Mouse (Mus musculus) heart, postnatal 10 days (tissue): ENCODE measurements around the gene Pla2g3. TPM values are rescaled to one million over a fixed set of nuclear protein-coding genes. Genes with fewer than 3 reads are reported as not detected.

Experiments used
- DNase-seq, 2 experiments: peaks; one replicate each; pipeline ENCODE4 v3.0.0; 2021
- intact Hi-C: fragments of 180-260 bp; cut with DNase I; formaldehyde crosslinking; loops from one replicate; pipeline ENCODE4 v1.15.1; 2025
- total RNA-seq, 2 experiments: library from RNA; stranded (reverse); gene quantifications; 2 replicates each; pipeline ENCODE4 v1.2.3; 2021

The Pla2g3 gene
- total RNA-seq, 2 experiments from 2014 or later, result 0.10 TPM; not detected in 1

GRCm38 (mm10) chr11:3532101-3532931 lies 44.2 kb downstream of the Pla2g3 start:
- intact Hi-C loops, result loop anchor here (2.0 kb wide), 1 partner anchor 14 kb away; no protein-coding TSS in a partner anchor
- peak; percentile 4 to 5 for DNase-seq

- intact Hi-C loops, result loop anchor here (2.0 kb wide), 1 partner anchor 15 kb away; no protein-coding TSS in a partner anchor
- DNase-seq, result no peak
Measured at GRCm38 (mm10) chr11:3533406-3533932, 45.4 kb downstream of the Pla2g3 start.

DNA sequence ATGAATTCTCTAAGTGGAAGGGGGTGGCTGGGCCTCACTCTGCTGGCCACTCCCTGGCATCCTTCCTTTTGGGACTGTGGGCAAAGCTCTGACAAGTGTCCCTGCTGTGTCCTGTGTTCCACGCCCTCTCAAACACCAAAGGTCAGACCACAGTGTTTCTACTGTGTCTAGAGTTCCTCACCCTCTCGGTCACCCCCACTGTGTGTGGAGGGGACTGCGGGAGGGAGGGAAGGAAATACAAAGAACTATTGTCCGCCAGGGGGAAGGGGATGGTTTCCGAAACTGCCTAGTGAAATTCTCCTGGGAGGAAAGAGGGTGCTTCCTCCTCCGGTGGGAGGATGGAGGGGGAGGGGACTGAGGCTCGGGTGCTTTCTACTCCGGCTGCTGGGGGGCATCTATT lies 46.9 kb downstream of the Pla2g3 start:
- intact Hi-C loops, result loop anchor here (1.0 to 5.0 kb wide), 4 partner anchors 38 to 112 kb away; partner anchors contain the start of gene Morc2a

DNA sequence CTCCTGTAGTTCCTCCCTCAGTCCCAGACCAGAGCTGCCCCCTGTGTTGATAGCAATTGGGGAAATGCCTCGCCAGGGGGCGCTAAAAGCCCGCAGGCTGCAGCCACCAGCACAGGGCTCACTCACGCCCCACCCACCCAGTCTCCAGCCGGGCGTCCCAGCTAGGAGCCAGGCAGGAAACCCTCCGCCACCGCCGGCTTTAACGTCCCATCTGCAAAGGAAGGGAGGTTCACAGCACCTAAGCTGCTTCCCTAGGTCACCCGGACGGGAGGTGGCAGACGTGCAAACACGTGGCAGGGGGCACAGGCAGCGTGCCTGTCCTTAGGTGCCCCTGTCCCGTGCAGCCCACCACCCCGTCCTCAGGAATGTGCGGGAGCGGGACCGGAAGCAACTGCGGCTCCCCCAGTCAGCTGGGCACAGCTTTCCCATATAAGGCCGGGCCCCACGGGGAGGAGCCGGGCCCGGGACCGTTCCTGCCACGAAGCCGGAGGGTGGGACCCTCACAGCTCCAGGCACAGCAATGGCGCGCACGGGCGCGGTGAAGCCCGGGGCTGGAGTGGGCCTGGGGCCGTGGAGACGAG lies 47.4 kb downstream of the Pla2g3 start:
- DNase-seq, result peak; percentile 98
- intact Hi-C loops, result loop anchor here (1.0 to 5.0 kb wide), 4 partner anchors 38 to 112 kb away; partner anchors contain the start of gene Morc2a

More for the DNA sequence above, 46.9 kb downstream of the Pla2g3 start:
- DNase-seq, result no peak

DNA sequence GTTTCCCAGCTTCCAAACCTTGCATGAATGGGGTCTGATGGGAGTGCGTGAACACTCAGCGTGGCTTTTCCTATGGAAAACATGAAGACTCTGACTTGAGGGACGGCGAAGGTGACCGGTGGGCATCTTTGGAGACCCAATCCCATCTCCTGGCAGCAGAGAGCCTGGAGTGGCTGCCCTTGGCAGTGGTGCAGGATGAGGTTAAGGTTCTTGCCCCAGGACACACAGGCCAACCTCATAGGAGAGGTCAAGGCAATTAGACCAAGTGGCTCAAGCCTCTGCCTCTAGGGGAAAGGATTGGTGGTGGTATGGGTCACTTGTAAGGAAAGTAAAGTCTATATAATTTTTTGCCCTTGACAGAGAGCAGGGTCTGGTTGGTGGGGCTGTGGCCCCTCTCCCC lies 48.0 kb downstream of the Pla2g3 start:
- no peak for DNase-seq
- intact Hi-C loops, result loop anchor here (5.0 kb wide), 1 partner anchor 111 kb away; the partner anchor contains the start of gene Morc2a

GRCm38 (mm10) chr11:3536745-3537333 lies 48.8 kb downstream of the Pla2g3 start:
- no peak for DNase-seq
- intact Hi-C loops, result loop anchor here (5.0 kb wide), 1 partner anchor 110 kb away; the partner anchor contains the start of gene Morc2a

- intact Hi-C loops, result loop anchor here (5.0 kb wide), 1 partner anchor 110 kb away; the partner anchor contains the start of gene Morc2a
- DNase-seq, result no peak
Measured at GRCm38 (mm10) chr11:3537711-3538110, 49.6 kb downstream of the Pla2g3 start.

DNA sequence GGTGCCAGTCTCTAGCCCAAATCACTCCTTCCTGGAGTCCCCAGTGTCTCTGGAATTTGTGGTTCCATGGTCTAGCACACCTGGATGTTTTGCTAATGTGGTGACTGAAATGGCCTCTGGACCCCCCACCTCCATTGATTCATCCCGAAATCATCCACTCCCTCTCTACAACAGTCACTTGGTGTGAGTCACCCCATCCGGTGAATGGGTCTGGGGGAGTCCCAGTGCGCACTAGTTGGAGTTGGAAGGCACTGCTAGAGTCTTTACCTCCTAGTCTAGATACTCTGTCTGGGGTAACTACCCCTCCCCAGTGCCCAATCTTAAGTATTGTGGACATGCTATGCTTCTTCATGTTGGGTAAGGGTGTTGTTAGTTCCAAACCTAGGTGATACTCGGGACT lies 50.3 kb downstream of the Pla2g3 start:
- DNase-seq, result peak in 1 of 2 experiments; percentile 30
- intact Hi-C loops, result loop anchor here (5.0 kb wide), 1 partner anchor 109 kb away; the partner anchor contains the start of gene Morc2a

DNA sequence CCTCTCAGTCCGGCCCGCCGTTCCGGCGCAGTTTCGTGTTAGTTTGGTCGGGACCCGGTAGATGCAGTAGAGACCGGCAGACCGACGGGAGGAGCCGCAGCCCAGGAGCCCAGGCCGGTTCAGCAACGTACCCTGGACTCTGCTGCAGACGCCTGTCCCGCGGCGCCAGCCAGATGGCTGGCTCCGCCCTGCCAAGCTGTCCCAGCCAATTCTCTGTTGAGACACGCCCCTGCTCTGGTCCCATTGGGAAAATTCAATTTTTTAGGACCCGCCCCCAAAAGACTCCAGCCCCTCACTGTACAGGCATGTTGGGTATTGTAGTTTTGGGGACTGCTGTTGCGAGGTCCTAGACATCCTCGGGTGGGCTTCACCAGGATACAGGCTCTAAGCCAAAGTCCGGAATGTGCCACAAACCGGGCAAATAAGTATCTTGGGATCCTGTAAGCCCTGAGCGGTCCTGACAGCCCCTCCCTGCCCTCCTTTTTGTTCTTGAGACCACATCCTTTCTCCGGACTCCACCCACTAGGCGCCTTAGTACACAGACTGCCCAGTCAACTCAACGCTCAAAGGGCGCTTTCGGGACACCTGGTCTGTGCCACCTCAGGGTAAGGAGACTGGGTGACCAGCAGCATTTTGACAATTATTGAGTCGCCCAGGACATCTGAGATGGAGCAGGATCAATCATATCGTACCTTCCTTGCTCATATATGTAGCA lies 51.2 kb downstream of the Pla2g3 start:
- peak; percentile 96 for DNase-seq

DNA sequence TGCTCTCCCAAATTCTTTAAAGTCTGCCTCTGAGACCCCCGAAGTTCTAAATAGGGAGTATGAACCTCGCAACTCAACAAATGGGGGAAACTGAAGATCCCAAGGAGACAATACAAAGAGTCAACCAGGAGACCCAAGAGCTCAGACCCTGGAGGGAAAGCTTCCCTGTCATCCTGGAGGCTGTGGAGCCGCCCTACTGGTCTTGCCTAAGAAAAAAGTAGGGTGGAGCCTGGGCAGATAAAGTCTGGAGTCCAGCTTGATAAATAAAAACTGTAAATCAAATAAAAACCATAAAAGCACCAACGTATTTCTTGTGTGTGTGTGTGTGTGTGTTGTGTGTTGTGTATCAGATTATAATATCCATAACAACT lies 51.7 kb downstream of the Pla2g3 start:
- no peak for DNase-seq
- intact Hi-C loops, result loop anchor here (5.0 kb wide), 1 partner anchor 107 kb away; the partner anchor contains the start of gene Morc2a

More for the DNA sequence above, 51.2 kb downstream of the Pla2g3 start:
- intact Hi-C loops, result loop anchor here (5.0 kb wide), 1 partner anchor 108 kb away; the partner anchor contains the start of gene Morc2a

GRCm38 (mm10) chr11:3540451-3541085 lies 52.5 kb downstream of the Pla2g3 start, which contains the start of gene Smtn:
TSS of gene Smtn (minus strand) at chr11:3540612.
- no peak for DNase-seq
- intact Hi-C loops, result no loop called here

GRCm38 (mm10) chr11:3541932-3542331 lies 53.8 kb downstream of the Pla2g3 start:
- peak in 1 of 2 experiments; percentile 18 for DNase-seq
- intact Hi-C loops, result no loop called here

- DNase-seq, result peak; percentile 82 to 87
- intact Hi-C loops, result no loop called here
Measured at GRCm38 (mm10) chr11:3543001-3543400, 54.9 kb downstream of the Pla2g3 start.

DNA sequence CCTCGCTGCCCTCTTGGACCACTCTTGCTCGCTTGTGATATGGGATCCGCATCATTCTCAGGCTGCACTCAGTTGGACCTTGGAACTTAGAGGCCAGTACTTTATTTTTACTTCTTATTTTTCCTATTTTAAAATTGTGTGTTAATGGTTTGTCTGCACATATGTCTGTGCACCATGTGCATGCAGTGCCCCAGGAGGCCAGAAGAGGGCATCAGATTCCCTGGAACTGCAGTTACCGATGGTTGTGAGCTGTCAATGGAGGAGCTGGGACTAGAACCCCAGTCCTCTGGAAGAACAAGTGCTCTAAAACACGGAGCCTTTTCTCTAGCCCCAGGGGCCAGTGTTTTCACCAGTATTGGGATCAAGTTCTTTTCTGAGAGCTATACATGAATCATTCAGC lies 56.3 kb downstream of the Pla2g3 start:
- DNase-seq, result no peak
- intact Hi-C loops, result no loop called here

- DNase-seq, result no peak
- intact Hi-C loops, result no loop called here
Measured at GRCm38 (mm10) chr11:3545531-3546241, 57.6 kb downstream of the Pla2g3 start.

DNA sequence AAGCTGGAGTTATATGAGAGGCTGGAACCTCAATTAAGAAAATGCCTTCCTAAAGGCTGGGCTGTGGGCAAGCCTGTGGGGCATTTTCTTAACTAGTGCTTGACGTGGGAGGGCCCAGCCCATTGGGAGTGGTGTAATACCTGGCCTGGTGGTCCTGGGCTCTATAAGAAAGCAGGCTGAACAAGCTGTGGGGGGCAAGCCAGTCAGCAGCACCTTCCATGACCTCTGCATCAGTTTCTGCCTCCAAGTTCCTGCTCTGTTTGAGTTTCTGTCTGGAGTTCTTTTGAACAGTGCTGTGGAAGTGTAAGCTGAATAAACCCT lies 58.1 kb downstream of the Pla2g3 start:
- no peak for DNase-seq
- intact Hi-C loops, result no loop called here

DNA sequence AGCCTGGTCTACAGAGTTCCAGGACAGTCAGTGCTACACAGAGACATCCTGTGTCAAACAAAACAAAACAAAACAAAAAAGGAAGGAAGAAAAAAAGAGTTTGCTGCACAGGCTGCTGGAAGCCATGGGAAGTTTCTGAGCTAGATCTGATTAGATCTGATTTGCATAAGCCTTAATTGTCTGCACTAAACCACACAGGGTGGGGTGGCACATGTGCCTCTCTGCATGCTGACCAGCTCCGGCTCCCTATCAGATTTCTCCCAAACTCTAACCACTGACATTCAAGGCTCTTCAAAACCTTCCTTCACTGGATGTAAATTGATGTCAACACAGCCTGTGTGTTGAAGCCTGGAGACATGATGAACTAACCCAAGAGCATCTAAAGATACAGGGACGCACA lies 59.0 kb downstream of the Pla2g3 start:
- intact Hi-C loops, result no loop called here
- DNase-seq, result no peak

DNA sequence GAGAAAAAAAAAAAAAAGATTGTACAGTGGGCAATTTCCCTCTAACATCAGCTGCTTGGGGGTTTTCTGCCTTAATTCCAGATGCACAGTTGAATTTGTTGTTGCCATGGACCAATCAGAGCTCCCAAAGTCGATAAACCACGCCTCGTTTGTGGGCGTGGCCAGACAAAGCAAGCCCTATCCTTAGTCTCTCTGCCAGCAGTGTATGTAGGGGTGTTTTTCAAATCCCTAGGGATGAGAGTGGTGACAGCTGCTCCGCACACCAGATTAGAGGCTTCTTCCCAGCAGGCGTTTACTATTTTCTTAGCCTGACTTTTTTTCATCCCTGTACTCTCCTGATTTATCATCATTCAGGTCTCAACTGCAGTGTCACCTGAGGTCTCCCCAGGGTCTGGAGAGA lies 59.9 kb downstream of the Pla2g3 start:
- intact Hi-C loops, result no loop called here
- peak in 1 of 2 experiments; percentile 56 for DNase-seq
